Mouse (Mus musculus) midbrain, embryonic 10.5 days (tissue): ENCODE data around the gene Arhgef28. TPM values are rescaled to one million over a fixed set of nuclear protein-coding genes. Genes with fewer than 3 reads are reported as not detected.
A peak's percentile ranks its signal among the peaks of the same experiment; 100 is the strongest.

Experiments
- DNase-seq: peaks from one replicate; pipeline ENCODE4 v3.0.0-alpha.2; 2017; ENCODE audit warnings: low spot score
- H3K27ac ChIP-seq: fragments of 300-500 bp; sonication (generic); replicated peaks from 2 replicates; pipeline ENCODE4 v1.5.1; 2016; ENCODE audit warnings: mild to moderate bottlenecking
- H3K27me3 ChIP-seq: fragments of 300-500 bp; sonication (generic); 2 replicates; pipeline ENCODE4 v1.6.1; 2016; ENCODE audit warnings: low read depth, mild to moderate bottlenecking; ENCODE audit not compliant: poor library complexity, severe bottlenecking
- H3K36me3 ChIP-seq: fragments of 300-500 bp; sonication (generic); 2 replicates; pipeline ENCODE4 v1.6.1; 2016; ENCODE audit warnings: mild to moderate bottlenecking, moderate library complexity
- H3K4me1 ChIP-seq: fragments of 300-500 bp; sonication (generic); 2 replicates; pipeline ENCODE4 v1.6.1; 2016
- H3K4me3 ChIP-seq: fragments of 300-500 bp; sonication (generic); 2 replicates; pipeline ENCODE4 v1.5.1; 2016; ENCODE audit warnings: mild to moderate bottlenecking, moderate library complexity
- H3K9me3 ChIP-seq: fragments of 300-500 bp; sonication (generic); replicated peaks from 2 replicates; pipeline ENCODE4 v1.6.1; 2016; ENCODE audit warnings: mild to moderate bottlenecking
- WGBS: fragments of 180-500 bp; shearing (Covaris S2); methylation state at CpG from one replicate; pipeline ENCODE4 v1.1.7; 2016; 5-methylcytosine and 5-hydroxymethylcytosine counted together
- polyA plus RNA-seq: library from polyadenylated mRNA; unstranded; fragments of >200 nt; fragmentation: Nextera tagmentation; extraction: Ambion mirVana; gene quantifications from 2 replicates; pipeline ENCODE4 v1.2.1, GENCODE M21; 2016

Arhgef28 gene
- polyA plus RNA-seq, 1 experiment from 2014 or later: 8.9 TPM

GRCm38 (mm10) chr13:97937919-97938318, 268.3 kb downstream of the Arhgef28 start:
- Histone ChIP-seq H3K9me3 (no peaks in the 10 kb centered on the region), H3K27ac (no peak overlapping the region), H3K4me3 (no peak overlapping the region), H3K27me3 (no peaks in the 10 kb centered on the region), H3K36me3 (no peaks in the 10 kb centered on the region), H3K4me1 (peaks cover 3% of the 10 kb centered on the region; the same call in 1 of the 2 replicates)
- 28% methylated on average over 7 of the region's 7 CpGs for WGBS
- DNase-seq: peak; percentile 41

- Histone ChIP-seq H3K4me1 (no peaks in the 10 kb centered on the region), H3K27ac (no peak overlapping the region), H3K9me3 (no peaks in the 10 kb centered on the region), H3K4me3 (no peak overlapping the region), H3K36me3 (peaks cover 6% of the 10 kb centered on the region), H3K27me3 (no peaks in the 10 kb centered on the region)
- 81% methylated on average over 8 of the region's 8 CpGs for WGBS
- DNase-seq: no peak
Measured at GRCm38 (mm10) chr13:97928135-97928497, 278.1 kb downstream of the Arhgef28 start.

GRCm38 (mm10) chr13:97927376-97928134, 278.7 kb downstream of the Arhgef28 start:
- peaks cover 6% of the 10 kb centered on the region for H3K36me3 ChIP-seq
- no peaks in the 10 kb centered on the region for H3K9me3 ChIP-seq
- H3K27ac ChIP-seq: no peak overlapping the region
- no peaks in the 10 kb centered on the region; the same call in 1 of the 2 replicates for H3K27me3 ChIP-seq
- no peak overlapping the region for H3K4me3 ChIP-seq
- DNase-seq: no peak
- 82% methylated on average over 14 of the region's 14 CpGs for WGBS
- no peaks in the 10 kb centered on the region for H3K4me1 ChIP-seq

GRCm38 (mm10) chr13:97926371-97926770, 279.9 kb downstream of the Arhgef28 start:
- Histone ChIP-seq H3K4me1 (no peaks in the 10 kb centered on the region), H3K9me3 (no peaks in the 10 kb centered on the region), H3K4me3 (no peak overlapping the region), H3K27me3 (peaks cover 4% of the 10 kb centered on the region; the same call in 1 of the 2 replicates), H3K36me3 (peaks cover 6% of the 10 kb centered on the region), H3K27ac (no peak overlapping the region)
- 92% methylated on average over 10 of the region's 10 CpGs for WGBS
- DNase-seq: no peak

GRCm38 (mm10) chr13:97923009-97923408, 283.2 kb downstream of the Arhgef28 start:
- Histone ChIP-seq H3K4me1 (peaks cover 8% of the 10 kb centered on the region), H3K27ac (no peak overlapping the region), H3K36me3 (no peaks in the 10 kb centered on the region), H3K4me3 (no peak overlapping the region), H3K9me3 (no peaks in the 10 kb centered on the region), H3K27me3 (peaks cover 27% of the 10 kb centered on the region)
- WGBS: 93% methylated on average over 5 of the region's 5 CpGs
- no peak for DNase-seq

- Histone ChIP-seq H3K27me3 (peaks cover 46% of the 10 kb centered on the region), H3K27ac (no peak overlapping the region), H3K36me3 (no peaks in the 10 kb centered on the region), H3K4me1 (peaks cover 8% of the 10 kb centered on the region), H3K4me3 (no peak overlapping the region), H3K9me3 (no peaks in the 10 kb centered on the region)
- DNase-seq: no peak
- WGBS: 19% methylated on average over 8 of the region's 8 CpGs
Measured at GRCm38 (mm10) chr13:97919590-97919989, 286.6 kb downstream of the Arhgef28 start.

- Histone ChIP-seq H3K27ac (no peak overlapping the region), H3K9me3 (no peaks in the 10 kb centered on the region), H3K4me1 (peaks cover 8% of the 10 kb centered on the region), H3K4me3 (no peak overlapping the region), H3K36me3 (no peaks in the 10 kb centered on the region), H3K27me3 (peaks cover 46% of the 10 kb centered on the region)
- no peak for DNase-seq
- 87% methylated on average over 12 of the region's 12 CpGs for WGBS
Measured at GRCm38 (mm10) chr13:97918117-97918900, 287.9 kb downstream of the Arhgef28 start.

- H3K27ac ChIP-seq: no peak overlapping the region
Measured at GRCm38 (mm10) chr13:97911013-97911412, 295.2 kb downstream of the Arhgef28 start.

GRCm38 (mm10) chr13:97902821-97903220, 303.4 kb downstream of the Arhgef28 start:
- Histone ChIP-seq H3K4me1 (peaks cover 16% of the 10 kb centered on the region), H3K27me3 (no peaks in the 10 kb centered on the region), H3K27ac (no peak overlapping the region), H3K9me3 (no peaks in the 10 kb centered on the region), H3K4me3 (no peak overlapping the region), H3K36me3 (no peaks in the 10 kb centered on the region)
- no peak for DNase-seq
- WGBS: 91% methylated on average over 8 of the region's 8 CpGs

More at GRCm38 (mm10) chr13:97911013-97911412, 295.2 kb downstream of the Arhgef28 start:
- peak; percentile 23 for DNase-seq
- Histone ChIP-seq H3K4me1 (peaks cover 10% of the 10 kb centered on the region), H3K36me3 (no peaks in the 10 kb centered on the region), H3K9me3 (no peaks in the 10 kb centered on the region), H3K4me3 (no peak overlapping the region), H3K27me3 (no peaks in the 10 kb centered on the region)
- 25% methylated on average over 10 of the region's 10 CpGs for WGBS

GRCm38 (mm10) chr13:97900380-97900758, 305.9 kb downstream of the Arhgef28 start:
- Histone ChIP-seq H3K4me3 (no peak overlapping the region), H3K9me3 (no peaks in the 10 kb centered on the region), H3K36me3 (no peaks in the 10 kb centered on the region), H3K27ac (no peak overlapping the region; the same call in 1 of the 2 replicates), H3K4me1 (peaks cover 16% of the 10 kb centered on the region), H3K27me3 (no peaks in the 10 kb centered on the region)
- 60% methylated on average over 3 of the region's 3 CpGs for WGBS
- DNase-seq: no peak

GRCm38 (mm10) chr13:97899604-97900379, 306.4 kb downstream of the Arhgef28 start:
- H3K9me3 ChIP-seq: no peaks in the 10 kb centered on the region
- no peak for DNase-seq
- no peak overlapping the region for H3K4me3 ChIP-seq
- H3K36me3 ChIP-seq: no peaks in the 10 kb centered on the region
- 0 out of 2 replicates have a peak, but pooled peaks cover 5% of the 10 kb centered on the region for H3K27me3 ChIP-seq
- WGBS: 91% methylated on average over 14 of the region's 14 CpGs
- H3K4me1 ChIP-seq: peaks cover 16% of the 10 kb centered on the region
- H3K27ac ChIP-seq: no peak overlapping the region; the same call in 1 of the 2 replicates

GRCm38 (mm10) chr13:97898590-97898989, 307.6 kb downstream of the Arhgef28 start:
- Histone ChIP-seq H3K4me1 (peaks cover 18% of the 10 kb centered on the region), H3K9me3 (no peaks in the 10 kb centered on the region), H3K27me3 (peaks cover 8% of the 10 kb centered on the region; the same call in 1 of the 2 replicates), H3K36me3 (no peaks in the 10 kb centered on the region), H3K27ac (peak overlapping the region; percentile 46; the same call in 1 of the 2 replicates), H3K4me3 (no peak overlapping the region)
- DNase-seq: no peak
- 75% methylated on average over 2 of the region's 2 CpGs for WGBS
